Mouse (Mus musculus) erythroblast, embryonic 14.5 days (primary cell): Measurements from ENCODE around the gene 4933427D14Rik.
"Not testable (repeated sequence)": the region's sequence is repeated elsewhere in the genome, so short reads cannot be mapped to it uniquely, and the experiment has no call there.

Experiments used
- GATA1 ChIP-seq: IDR thresholded peaks from 2 replicates; pipeline ENCODE4 v1.6.1; 2012; ENCODE audit warnings: low read length, inconsistent platforms, mixed read lengths
- TAL1 ChIP-seq: IDR thresholded peaks from 3 replicates; pipeline ENCODE4 v1.6.1; 2012; ENCODE audit warnings: low read length, inconsistent platforms, mixed read lengths

- not testable (repeated sequence) for TF ChIP-seq GATA1, TAL1
These were observed 35.4 kb downstream of the 4933427D14Rik start for GRCm38 (mm10) chr11:72171906-72172305.
